Mouse (Mus musculus) thymus, adult 2 months (tissue): ENCODE measurements around the gene Zfp3. TPM values are rescaled to one million over a fixed set of nuclear protein-coding genes. Genes with fewer than 3 reads are reported as not detected.

ENCODE experiments used
- DNase-seq: peaks from one replicate; pipeline ENCODE4 v3.0.0; 2021
- H3K27ac ChIP-seq: fragments of 200-500 bp; 2 replicates; pipeline ENCODE4 v1.5.1; 2012; ENCODE audit warnings: low read length, control low read depth; ENCODE audit not compliant: control insufficient read depth, insufficient read depth
- H3K27me3 ChIP-seq: fragments of 200-500 bp; 2 replicates; pipeline ENCODE4 v1.6.1; 2012; ENCODE audit warnings: mild to moderate bottlenecking, low read length, moderate library complexity, mixed read lengths; ENCODE audit not compliant: control insufficient read depth, insufficient read depth
- H3K36me3 ChIP-seq: fragments of 200-500 bp; 2 replicates; pipeline ENCODE4 v1.6.1; 2012; ENCODE audit warnings: mild to moderate bottlenecking, low read length, moderate library complexity; ENCODE audit not compliant: control insufficient read depth, insufficient read depth
- H3K4me1 ChIP-seq: fragments of 200-500 bp; replicated peaks from 2 replicates; pipeline ENCODE4 v1.6.1; 2012; ENCODE audit warnings: low read length; ENCODE audit not compliant: control insufficient read depth, insufficient read depth
- H3K4me3 ChIP-seq: fragments of 200-500 bp; 2 replicates; pipeline ENCODE4 v1.5.1; 2012; ENCODE audit warnings: mild to moderate bottlenecking, low read length, control low read depth, moderate library complexity; ENCODE audit not compliant: control insufficient read depth, insufficient read depth
- CTCF ChIP-seq: fragments of 200-500 bp; IDR thresholded peaks from 2 replicates; pipeline ENCODE4 v1.5.1; 2012; ENCODE audit warnings: mild to moderate bottlenecking, control low read depth, low read length, moderate library complexity, borderline replicate concordance; ENCODE audit not compliant: control insufficient read depth, poor library complexity, insufficient read depth; ENCODE audit errors: extremely low read depth
- POLR2A ChIP-seq: fragments of 200-500 bp; IDR thresholded peaks from 2 replicates; pipeline ENCODE4 v1.6.1; 2012; ENCODE audit warnings: mild to moderate bottlenecking, low read length, control low read depth, moderate library complexity; ENCODE audit not compliant: control insufficient read depth, poor library complexity, insufficient read depth; ENCODE audit errors: extremely low read depth
- WGBS: fragments of 180-500 bp; shearing (Covaris S2); methylation state at CpG from one replicate; pipeline ENCODE4 v1.1.7; 2018; 5-methylcytosine and 5-hydroxymethylcytosine counted together
- polyA plus RNA-seq: library from polyadenylated mRNA; depleted of rRNA; stranded (reverse); fragments of >200 nt; gene quantifications from 2 replicates; pipeline ENCODE4 v1.2.3, GENCODE M21; 2012; rRNA removed

The Zfp3 gene
- polyA plus RNA-seq: 3.9 and 4.6 TPM in 2 replicates

DNA sequence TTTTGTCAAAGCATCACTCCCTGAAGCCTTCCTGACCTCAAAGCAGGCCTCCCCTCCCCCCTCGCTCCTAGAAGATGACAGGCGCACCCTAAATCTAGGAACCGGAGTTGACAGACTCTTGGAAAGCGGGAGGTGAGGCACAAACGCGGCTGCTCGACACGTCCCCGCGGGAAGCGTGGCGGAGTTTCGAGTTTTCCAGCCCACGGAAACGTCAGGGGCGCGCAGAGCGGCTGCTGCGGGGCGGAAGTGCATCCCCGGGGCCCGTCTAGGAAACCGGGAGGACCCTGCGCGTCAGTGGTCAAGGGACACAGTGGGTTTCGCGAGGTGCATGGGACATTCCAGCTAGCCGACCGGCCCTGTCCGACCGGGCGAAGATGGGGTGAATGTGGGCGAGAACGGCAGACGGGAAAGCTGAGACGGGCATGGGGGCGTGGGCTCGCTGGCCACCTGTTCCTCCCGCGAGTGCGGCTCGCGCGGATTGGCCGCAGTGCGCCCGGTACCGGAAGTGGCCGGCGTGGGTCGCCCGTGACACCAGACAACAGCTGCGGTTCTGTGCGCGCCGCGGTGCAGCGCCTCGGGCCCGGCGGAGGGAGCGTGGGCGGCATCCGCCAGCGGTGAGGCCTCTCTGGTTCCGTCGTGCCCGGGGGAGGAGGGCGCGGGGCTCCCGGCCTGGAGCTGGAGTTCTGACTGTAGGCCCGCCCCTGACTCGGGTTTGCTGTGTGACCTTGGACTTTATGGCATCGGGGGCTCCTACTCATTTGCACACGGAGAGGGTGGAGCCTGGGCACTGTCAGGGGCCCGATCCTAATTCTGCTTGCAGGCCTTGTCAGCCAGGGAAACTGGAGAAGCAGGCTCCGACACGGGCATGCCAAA, at the start of gene Zfp3:
Zfp3 (plus strand) TSS at position 274 of the 873 bp plus-strand sequence.
- Histone ChIP-seq H3K27me3 (no peaks in the 10 kb centered on the region), H3K27ac (peak within 1 kb of the TSS; percentile 90), H3K36me3 (no peaks in the 10 kb centered on the region), H3K4me1 (peaks cover 24% of the 10 kb centered on the region), H3K4me3 (peak within 1 kb of the TSS; percentile 96)
- TF ChIP-seq POLR2A: peak; percentile 15
- 0 out of 2 replicates have a peak, but pooled peaks have one; percentile 23 for TF ChIP-seq CTCF
- under 1% methylated on average over 78 of the region's 78 CpGs for WGBS
- peak; percentile 84 for DNase-seq

- WGBS: 91% methylated on average over 6 of the region's 6 CpGs
- no peak for TF ChIP-seq CTCF
- no peak for TF ChIP-seq POLR2A
- Histone ChIP-seq H3K36me3 (peaks cover 5% of the 10 kb centered on the region), H3K4me3 (no peak overlapping the region), H3K27ac (no peak overlapping the region), H3K4me1 (no peaks in the 10 kb centered on the region), H3K27me3 (no peaks in the 10 kb centered on the region)
- DNase-seq: no peak
These were observed 48.2 kb upstream of the Zfp3 start for GRCm38 (mm10) chr11:70715832-70716231.

- no peaks in the 10 kb centered on the region for H3K27me3 ChIP-seq
- H3K27ac ChIP-seq: no peak overlapping the region
- H3K4me1 ChIP-seq: no peaks in the 10 kb centered on the region
- no peak overlapping the region for H3K4me3 ChIP-seq
- TF ChIP-seq POLR2A: no peak
- TF ChIP-seq CTCF: no peak
- H3K36me3 ChIP-seq: peaks cover 5% of the 10 kb centered on the region; the same call in 1 of the 2 replicates
- 91% methylated on average over 5 of the region's 5 CpGs for WGBS
- DNase-seq: no peak
These were observed 45.5 kb upstream of the Zfp3 start for GRCm38 (mm10) chr11:70718481-70718880.

DNA sequence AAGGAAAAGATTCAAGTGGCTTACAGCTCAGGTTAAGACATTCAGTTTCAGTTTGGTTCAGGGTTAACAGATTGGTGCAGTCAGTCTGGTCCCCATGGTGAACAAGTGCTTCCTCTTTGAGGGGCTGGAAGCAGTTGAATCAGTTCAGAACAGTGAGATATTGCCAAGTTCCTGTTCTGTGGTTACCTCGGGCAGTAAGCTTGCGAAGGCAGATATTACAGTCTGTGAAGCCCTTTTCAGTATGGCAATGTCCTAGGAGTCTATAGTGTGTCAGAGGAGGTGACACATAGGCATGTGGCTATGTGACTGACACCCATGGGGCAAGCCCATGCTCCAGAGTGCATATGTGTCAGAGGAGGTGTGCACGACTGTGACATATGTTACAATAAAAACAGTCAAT, 43.4 kb upstream of the Zfp3 start:
- DNase-seq: no peak
- H3K27me3 ChIP-seq: no peaks in the 10 kb centered on the region
- H3K4me3 ChIP-seq: no peak overlapping the region
- H3K4me1 ChIP-seq: no peaks in the 10 kb centered on the region
- 42% methylated on average over 3 of the region's 3 CpGs for WGBS
- peaks cover 23% of the 10 kb centered on the region for H3K36me3 ChIP-seq
- H3K27ac ChIP-seq: no peak overlapping the region
- no peak for TF ChIP-seq POLR2A
- TF ChIP-seq CTCF: no peak

DNA sequence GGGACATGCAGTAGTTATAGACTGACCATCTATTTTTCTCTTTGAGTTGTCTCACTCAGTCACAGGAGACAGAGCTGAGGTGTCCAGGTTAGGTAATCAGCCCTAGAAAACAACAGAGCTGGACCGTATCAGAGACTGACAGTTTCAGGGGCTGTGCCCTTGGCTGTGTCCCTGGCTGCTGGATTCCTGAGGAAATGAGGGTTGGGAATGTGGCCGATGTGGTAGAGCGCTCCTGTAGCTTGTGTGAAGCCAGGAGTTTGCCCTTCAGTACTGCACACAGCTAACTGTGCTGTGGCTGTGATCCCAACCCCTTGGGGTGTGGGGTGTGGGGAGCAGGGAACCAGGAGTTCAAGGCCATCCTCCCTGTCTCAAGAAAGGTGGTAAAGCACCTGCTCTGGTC, 42.9 kb upstream of the Zfp3 start:
- Histone ChIP-seq H3K27me3 (no peaks in the 10 kb centered on the region), H3K4me1 (no peaks in the 10 kb centered on the region), H3K4me3 (no peak overlapping the region), H3K36me3 (peaks cover 28% of the 10 kb centered on the region), H3K27ac (no peak overlapping the region)
- WGBS: 98% methylated on average over 3 of the region's 3 CpGs
- TF ChIP-seq POLR2A: no peak
- TF ChIP-seq CTCF: no peak
- no peak for DNase-seq

- Histone ChIP-seq H3K27me3 (no peaks in the 10 kb centered on the region), H3K27ac (no peak overlapping the region), H3K4me1 (no peaks in the 10 kb centered on the region), H3K36me3 (peaks cover 40% of the 10 kb centered on the region), H3K4me3 (no peak overlapping the region)
- TF ChIP-seq CTCF (no peak), POLR2A (no peak)
- WGBS: 99% methylated on average over 9 of the region's 9 CpGs
- DNase-seq: no peak
These were observed 39.3 kb upstream of the Zfp3 start for GRCm38 (mm10) chr11:70724706-70725105.
